In genomic region chr6:42261524-42262170, GRCm38 (mm10) we compare ENCODE assay signal across 9 mouse cellular contexts. TPM values are rescaled to one million over a fixed set of nuclear protein-coding genes. Genes with fewer than 3 reads are reported as not detected.
DNase-seq lines count a peak whose midpoint lies in the region; ATAC-seq and TF ChIP-seq lines count a peak whose summit lies in the region.
"Had no signal": no experiment of that assay in that cellular context is flagged by ENCODE, and none has a peak within 500 bp of the region (broad histone marks: within the 10 kb centered on the region; RNA-seq: fewer than 3 reads in every experiment).

Gene Tmem139, plus strand, starts transcription at chr6:42261970.

- no peak for TF ChIP-seq EP300 in heart, adult 2 months (IDR thresholded peaks at IDR 0.05; ENCODE audit: insufficient read depth, low read depth, low read length)

- H3K9me3 ChIP-seq in heart, embryonic 12.5 days (replicated peaks) = no peaks in the 10 kb centered on the region
- H3K9me3 ChIP-seq in embryonic facial prominence, embryonic 10.5 days = no peaks in the 10 kb centered on the region
- no peaks in the 10 kb centered on the region for H3K9me3 ChIP-seq in lung, embryonic 15.5 days

- H3K79me2 ChIP-seq in heart, adult 2 months (replicated peaks; ENCODE audit: control insufficient read depth, insufficient read depth, low read length) = no peaks in the 10 kb centered on the region

- H3K4me1 ChIP-seq in heart, embryonic 12.5 days (replicated peaks) = peaks cover 9% of the 10 kb centered on the region; the same call in 1 of the 2 replicates
- peaks cover 2% of the 10 kb centered on the region for H3K4me1 ChIP-seq in heart, adult 2 months (ENCODE audit: control insufficient read depth, insufficient read depth, low read length)
- H3K4me1 ChIP-seq in embryonic facial prominence, embryonic 10.5 days = peaks cover 16% of the 10 kb centered on the region
- H3K4me1 ChIP-seq in lung, embryonic 15.5 days = peaks cover 12% of the 10 kb centered on the region

- H3K9ac ChIP-seq in heart, embryonic 12.5 days = peak within 1 kb of the TSS; percentile 33; the same call in 1 of the 2 replicates
- H3K9ac ChIP-seq in heart, adult 2 months (ENCODE audit: low read depth, low read length) = no peak within 1 kb of the TSS
- no peak within 1 kb of the TSS for H3K9ac ChIP-seq in lung, embryonic 15.5 days

- peak within 1 kb of the TSS; percentile 30 for H3K4me3 ChIP-seq in heart, embryonic 12.5 days
- H3K4me3 ChIP-seq in heart, adult 2 months = no peak within 1 kb of the TSS
- H3K4me3 ChIP-seq in embryonic facial prominence, embryonic 10.5 days = peak within 1 kb of the TSS; percentile 48
- H3K4me3 ChIP-seq in lung, embryonic 15.5 days = peak within 1 kb of the TSS; percentile 14

- H3K36me3 ChIP-seq in heart, embryonic 12.5 days = no peaks in the 10 kb centered on the region
- peaks cover 2% of the 10 kb centered on the region for H3K36me3 ChIP-seq in heart, adult 2 months (ENCODE audit: control insufficient read depth, insufficient read depth, low read length)
- H3K36me3 ChIP-seq in embryonic facial prominence, embryonic 10.5 days (replicated peaks) = no peaks in the 10 kb centered on the region
- H3K36me3 ChIP-seq in lung, embryonic 15.5 days = no peaks in the 10 kb centered on the region

- DNase-seq in heart, adult 2 months = no peak
- no peak for DNase-seq in embryonic facial prominence, embryonic 10.5 days (ENCODE audit: low spot score)
- peak; percentile 50 for DNase-seq in kidney, postnatal 10 days
- DNase-seq in adrenal gland, adult 2 months = no peak
- no peak for DNase-seq in cerebellum, adult 9-11 months
- DNase-seq in gastrocnemius, adult 18-20 months (ENCODE audit: low spot score) = no peak
- DNase-seq: left cerebral cortex, postnatal 4 days had no signal

- 17% methylated on average over 20 of the region's 20 CpGs for WGBS in heart, embryonic 12.5 days
- 22% methylated on average over 20 of the region's 20 CpGs for WGBS in heart, adult 2 months
- 17% methylated on average over 20 of the region's 20 CpGs for WGBS in embryonic facial prominence, embryonic 10.5 days
- WGBS in lung, embryonic 15.5 days = 13% methylated on average over 20 of the region's 20 CpGs

- no peak within 1 kb of the TSS for H3K27ac ChIP-seq in heart, embryonic 12.5 days (ENCODE audit: poor library complexity, severe bottlenecking)
- H3K27ac ChIP-seq in heart, adult 2 months = no peak within 1 kb of the TSS
- no peak within 1 kb of the TSS for H3K27ac ChIP-seq in embryonic facial prominence, embryonic 10.5 days (replicated peaks)
- peak within 1 kb of the TSS; percentile 83 for H3K27ac ChIP-seq in lung, embryonic 15.5 days

- TF ChIP-seq POLR2A in heart, adult 2 months (IDR thresholded peaks at IDR 0.05; ENCODE audit: insufficient read depth, low read depth, low read length) = no peak

- H3K27me3 ChIP-seq in heart, embryonic 12.5 days (replicated peaks) = peaks cover 3% of the 10 kb centered on the region; the same call in 1 of the 2 replicates
- no peaks in the 10 kb centered on the region for H3K27me3 ChIP-seq in heart, adult 2 months (ENCODE audit: control insufficient read depth, insufficient read depth, low read length)
- peaks cover 18% of the 10 kb centered on the region for H3K27me3 ChIP-seq in embryonic facial prominence, embryonic 10.5 days (replicated peaks; ENCODE audit: low read depth, poor library complexity, severe bottlenecking)
- no peaks in the 10 kb centered on the region for H3K27me3 ChIP-seq in lung, embryonic 15.5 days

- intact Hi-C loops in heart, adult 2 months (cut with DNase I) = loop anchor here (10.0 kb wide), 2 partner anchors 433 to 497 kb away; no protein-coding TSS in a partner anchor

- H3K4me2 ChIP-seq in heart, embryonic 12.5 days = peak within 1 kb of the TSS; percentile 61
- H3K4me2 ChIP-seq in lung, embryonic 15.5 days = peak within 1 kb of the TSS; percentile 46

- ATAC-seq in heart, embryonic 12.5 days (ENCODE audit: insufficient number of reproducible peaks, low FRiP score) = no peak
- ATAC-seq in lung, embryonic 15.5 days (ENCODE audit: borderline replicate concordance, extremely low read depth, low FRiP score, low TSS enrichment) = no peak

- no peak for TF ChIP-seq CTCF in heart, adult 2 months (IDR thresholded peaks at IDR 0.05)

RNA-seq across cellular contexts. Expression of gene Tmem139, which starts in this region (rescaled TPM):
- polyA plus RNA-seq in heart, embryonic 12.5 days (2016; fragmentation: Nextera tagmentation; extraction: Ambion mirVana) = 0.19 and 0.27 TPM in 2 replicates
- under 1 TPM in 1 of 2 experiments, not detected in 1; 0.21 TPM for total RNA-seq in heart, adult 2 months (2021)
- 0.15 and 0.33 TPM in 2 replicates for polyA plus RNA-seq in heart, adult 2 months (2012; rRNA removed)
- 0.60 and 0.90 TPM in 2 replicates for polyA plus RNA-seq in embryonic facial prominence, embryonic 10.5 days (2016; fragmentation: Nextera tagmentation; extraction: Ambion mirVana)
- 3.6 and 4.1 TPM in 2 replicates for polyA plus RNA-seq in lung, embryonic 15.5 days (2015; fragmentation: Nextera tagmentation; extraction: Ambion mirVana)
- 1 to 10 TPM in 1 of 2 experiments, under 1 TPM in 1; 0.35 to 3.2 TPM for total RNA-seq in adrenal gland, adult 2 months (2021)
- polyA plus RNA-seq in adrenal gland, adult 2 months (2012; rRNA removed) = 0.17 and 0.30 TPM in 2 replicates
- under 1 TPM; 0.19 to 0.27 TPM for total RNA-seq in gastrocnemius, adult 18-20 months (2021)
- total RNA-seq: left cerebral cortex, postnatal 4 days had no signal
